ENCODE assay signal across 25 mouse cellular contexts in the genomic region with DNA sequence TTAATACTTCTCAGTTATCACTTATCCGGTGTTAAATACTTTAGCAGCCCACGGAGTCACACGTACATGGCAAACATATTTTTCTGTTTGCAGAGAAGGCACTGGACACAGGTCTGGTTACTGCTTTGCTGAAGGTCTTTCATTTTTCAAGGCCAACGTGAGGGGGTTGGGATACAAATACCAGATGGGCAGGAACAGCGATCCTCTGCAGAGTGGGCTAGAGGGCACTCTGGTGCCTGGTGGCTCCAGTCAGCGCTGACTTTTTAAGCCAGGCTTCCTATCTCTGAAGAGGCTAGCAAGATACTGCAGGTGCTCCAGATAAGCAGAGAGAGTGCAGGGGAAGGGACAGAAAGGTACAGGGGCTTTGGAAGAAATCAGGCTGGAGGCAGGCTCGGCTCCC. TPM values are rescaled to one million over a fixed set of nuclear protein-coding genes. Genes with fewer than 3 reads are reported as not detected.
DNase-seq lines count a peak whose midpoint lies in the region; ATAC-seq and TF ChIP-seq lines count a peak whose summit lies in the region.
"Had no signal": no experiment of that assay in that cellular context is flagged by ENCODE, and none has a peak within 500 bp of the region (broad histone marks: within the 10 kb centered on the region; RNA-seq: fewer than 3 reads in every experiment).

No protein-coding gene starts in this region.

- peak overlapping the region; percentile 65 for H3K27ac ChIP-seq in heart, embryonic 10.5 days
- H3K27ac ChIP-seq in heart, embryonic 12.5 days (ENCODE audit: poor library complexity, severe bottlenecking) = no peak overlapping the region
- H3K27ac ChIP-seq in heart, postnatal 0 days (ENCODE audit: low read depth) = 0 out of 2 replicates have a peak overlapping the region, but pooled peaks have one; percentile 18
- H3K27ac ChIP-seq in limb, embryonic 10.5 days = peak overlapping the region; percentile 11; the same call in 1 of the 2 replicates
- H3K27ac ChIP-seq: forebrain, embryonic 13.5 days; heart, embryonic 15.5 days; hindbrain, embryonic 12.5 days; hindbrain, embryonic 15.5 days had no signal

- no peaks in the 10 kb centered on the region for H3K9me3 ChIP-seq in heart, embryonic 10.5 days
- no peaks in the 10 kb centered on the region for H3K9me3 ChIP-seq in heart, embryonic 12.5 days (replicated peaks)
- H3K9me3 ChIP-seq in heart, postnatal 0 days (replicated peaks; ENCODE audit: control insufficient read depth, low read length) = no peaks in the 10 kb centered on the region
- no peaks in the 10 kb centered on the region for H3K9me3 ChIP-seq in limb, embryonic 10.5 days (replicated peaks)
- H3K9me3 ChIP-seq: forebrain, embryonic 10.5 days; forebrain, embryonic 13.5 days; heart, embryonic 15.5 days; hindbrain, embryonic 12.5 days; hindbrain, embryonic 15.5 days had no signal

- H3K4me3 ChIP-seq in heart, embryonic 10.5 days = no peak overlapping the region
- H3K4me3 ChIP-seq in heart, embryonic 12.5 days = no peak overlapping the region
- no peak overlapping the region for H3K4me3 ChIP-seq in heart, postnatal 0 days (ENCODE audit: low read depth, low read length)
- H3K4me3 ChIP-seq in limb, embryonic 10.5 days = no peak overlapping the region
- H3K4me3 ChIP-seq: forebrain, embryonic 10.5 days; forebrain, embryonic 13.5 days; heart, embryonic 15.5 days; hindbrain, embryonic 12.5 days; hindbrain, embryonic 15.5 days had no signal

- ATAC-seq in heart, embryonic 12.5 days (ENCODE audit: insufficient number of reproducible peaks, low FRiP score) = no peak
- ATAC-seq in heart, postnatal 0 days (ENCODE audit: insufficient read depth, low read depth) = peak; percentile 64; the same call in 1 of the 2 replicates
- ATAC-seq: forebrain, embryonic 13.5 days; forebrain, embryonic 16.5 days; Patski had no signal

- H3K9ac ChIP-seq in heart, embryonic 12.5 days = no peak overlapping the region
- no peak overlapping the region for H3K9ac ChIP-seq in heart, postnatal 0 days (replicated peaks; ENCODE audit: low read depth, low read length)
- H3K9ac ChIP-seq: forebrain, embryonic 13.5 days; heart, embryonic 15.5 days; hindbrain, embryonic 12.5 days; hindbrain, embryonic 15.5 days had no signal

- 42% methylated on average over 7 of the region's 7 CpGs for WGBS in heart, embryonic 10.5 days
- WGBS in heart, embryonic 12.5 days = 28% methylated on average over 7 of the region's 7 CpGs
- WGBS in heart, postnatal 0 days = 33% methylated on average over 7 of the region's 7 CpGs
- WGBS in limb, embryonic 10.5 days = 53% methylated on average over 7 of the region's 7 CpGs

- H3K36me3 ChIP-seq in heart, embryonic 10.5 days = no peaks in the 10 kb centered on the region
- H3K36me3 ChIP-seq in heart, embryonic 12.5 days = no peaks in the 10 kb centered on the region
- H3K36me3 ChIP-seq in heart, postnatal 0 days (replicated peaks; ENCODE audit: control insufficient read depth, insufficient read depth, low read length) = no peaks in the 10 kb centered on the region
- no peaks in the 10 kb centered on the region for H3K36me3 ChIP-seq in limb, embryonic 10.5 days
- H3K36me3 ChIP-seq: forebrain, embryonic 10.5 days; G1E; heart, embryonic 15.5 days; hindbrain, embryonic 12.5 days; hindbrain, embryonic 15.5 days had no signal

- H3K27me3 ChIP-seq in heart, embryonic 10.5 days (ENCODE audit: insufficient read depth, poor library complexity, severe bottlenecking) = no peaks in the 10 kb centered on the region
- no peaks in the 10 kb centered on the region for H3K27me3 ChIP-seq in heart, embryonic 12.5 days (replicated peaks)
- no peaks in the 10 kb centered on the region for H3K27me3 ChIP-seq in heart, postnatal 0 days (ENCODE audit: control insufficient read depth, insufficient read depth, low read length)
- peaks cover 6% of the 10 kb centered on the region; the same call in 1 of the 2 replicates for H3K27me3 ChIP-seq in limb, embryonic 10.5 days (ENCODE audit: low read depth, poor library complexity, severe bottlenecking)
- H3K27me3 ChIP-seq: forebrain, embryonic 13.5 days; heart, embryonic 15.5 days; hindbrain, embryonic 12.5 days; hindbrain, embryonic 15.5 days; Patski had no signal

- DNase-seq in embryo, embryonic 11 days = peak; percentile 31
- no peak for DNase-seq in embryo, embryonic 10.5 days (ENCODE audit: low spot score)
- no peak for DNase-seq in heart, embryonic 10.5 days (ENCODE audit: low spot score)
- DNase-seq in heart, postnatal 0 days (ENCODE audit: low spot score) = peak; percentile 61
- DNase-seq in heart, adult 8-10 months (ENCODE audit: low spot score) = no peak
- DNase-seq in limb, embryonic 10.5 days (ENCODE audit: low spot score) = no peak
- no peak for DNase-seq in right cerebral cortex, postnatal 25 days
- DNase-seq: adrenal gland, postnatal 10 days; adrenal gland, postnatal 36 days; B cell, adult 2 months; cerebellum, adult 18-20 months; cerebellum, adult 9-10 months; cerebellum, postnatal 14 days; gastrocnemius, postnatal 14 days; heart, adult 18-20 months; kidney, adult 9 months had no signal

- H3K4me1 ChIP-seq in heart, embryonic 10.5 days = peaks cover 43% of the 10 kb centered on the region
- H3K4me1 ChIP-seq in heart, embryonic 12.5 days (replicated peaks) = peaks cover 44% of the 10 kb centered on the region
- H3K4me1 ChIP-seq in heart, postnatal 0 days (ENCODE audit: control insufficient read depth, insufficient read depth) = peaks cover 17% of the 10 kb centered on the region
- H3K4me1 ChIP-seq in limb, embryonic 10.5 days = peaks cover 33% of the 10 kb centered on the region
- H3K4me1 ChIP-seq: hindbrain, embryonic 15.5 days had no signal

- no peak for TF ChIP-seq EP300 in heart, postnatal 0 days (IDR thresholded peaks at IDR 0.05; ENCODE audit: low read depth)

- TF ChIP-seq CTCF in heart, postnatal 0 days (IDR thresholded peaks at IDR 0.05; ENCODE audit: low read depth) = no peak

- H3K4me2 ChIP-seq in heart, embryonic 12.5 days = no peak overlapping the region
- no peak overlapping the region for H3K4me2 ChIP-seq in heart, postnatal 0 days (ENCODE audit: low read depth, low read length)
- H3K4me2 ChIP-seq: forebrain, embryonic 13.5 days; heart, embryonic 15.5 days; hindbrain, embryonic 12.5 days; hindbrain, embryonic 15.5 days had no signal

RNA-seq across cellular contexts. Expression of a gene that starts 58.0 kb away (rescaled TPM):
- polyA plus RNA-seq in heart, embryonic 10.5 days (2016; fragmentation: Nextera tagmentation; extraction: Ambion mirVana) = 44.8 and 50.8 TPM in 2 replicates
- polyA plus RNA-seq in heart, embryonic 12.5 days (2016; fragmentation: Nextera tagmentation; extraction: Ambion mirVana) = 53.7 and 58.6 TPM in 2 replicates
- total RNA-seq in heart, postnatal 0 days (2014; rRNA removed; ENCODE audit: low replicate concordance) = 64.7 and 83.8 TPM in 2 replicates
- polyA plus RNA-seq in heart, postnatal 0 days (2015; fragmentation: Nextera tagmentation; extraction: Ambion mirVana) = 33.7 and 39.0 TPM in 2 replicates
- 100 to 1,000 TPM; 403 to 491 (median 419) TPM for total RNA-seq in heart, adult 8-10 months (2022)
- 37.5 and 39.2 TPM in 2 replicates for polyA plus RNA-seq in limb, embryonic 10.5 days (2016; fragmentation: Nextera tagmentation; extraction: Ambion mirVana)
- polyA plus RNA-seq: G1E had no signal

Comparison
In these comparisons a context has a peak if more than half of its experiments do, and no peak if none do; other contexts are left out.
1. DNase-seq: peak in embryo, embryonic 11 days (single experiment) and heart, postnatal 0 days (single experiment); none in embryo, embryonic 10.5 days (single experiment), heart, embryonic 10.5 days (single experiment), heart, adult 8-10 months (single experiment), limb, embryonic 10.5 days (single experiment) and right cerebral cortex, postnatal 25 days (single experiment).